Mouse (Mus musculus) liver, embryonic 15.5 days (tissue): ENCODE data around the gene Oxt. TPM values are rescaled to one million over a fixed set of nuclear protein-coding genes. Genes with fewer than 3 reads are reported as not detected.
"Not testable (repeated sequence)": the region's sequence is repeated elsewhere in the genome, so short reads cannot be mapped to it uniquely, and the experiment has no call there.

ENCODE experiments used
- ATAC-seq: fragments of 200-750 bp; cut with Nextera tagmentation; 2 replicates; pipeline ENCODE4 v1.8.0; 2017; ENCODE audit warnings: moderate number of reproducible peaks, mild to moderate bottlenecking, moderate library complexity; ENCODE audit not compliant: insufficient read depth
- H3K27ac ChIP-seq: fragments of 300-500 bp; sonication (generic); replicated peaks from 2 replicates; pipeline ENCODE4 v1.5.1; 2015; ENCODE audit warnings: mild to moderate bottlenecking, inconsistent platforms
- H3K27me3 ChIP-seq: fragments of 300-500 bp; sonication (generic); 2 replicates; pipeline ENCODE4 v1.6.1; 2015; ENCODE audit warnings: mild to moderate bottlenecking, inconsistent platforms
- H3K36me3 ChIP-seq: fragments of 300-500 bp; sonication (generic); replicated peaks from 2 replicates; pipeline ENCODE4 v1.6.1; 2015; ENCODE audit warnings: moderate library complexity, mild to moderate bottlenecking, inconsistent platforms
- H3K4me1 ChIP-seq: fragments of 300-500 bp; sonication (generic); replicated peaks from 2 replicates; pipeline ENCODE4 v1.6.1; 2015; ENCODE audit warnings: inconsistent platforms
- H3K4me2 ChIP-seq: fragments of 300-500 bp; sonication (generic); 2 replicates; pipeline ENCODE4 v1.6.1; 2015; ENCODE audit warnings: moderate library complexity, mild to moderate bottlenecking, inconsistent platforms
- H3K4me3 ChIP-seq: fragments of 300-500 bp; sonication (generic); replicated peaks from 2 replicates; pipeline ENCODE4 v1.5.1; 2015; ENCODE audit warnings: mild to moderate bottlenecking, inconsistent platforms
- H3K9ac ChIP-seq: fragments of 300-500 bp; sonication (generic); 2 replicates; pipeline ENCODE4 v1.6.1; 2015; ENCODE audit warnings: moderate library complexity, mild to moderate bottlenecking, inconsistent platforms
- H3K9me3 ChIP-seq: fragments of 300-500 bp; sonication (generic); replicated peaks from 2 replicates; pipeline ENCODE4 v1.6.1; 2016; ENCODE audit warnings: inconsistent platforms
- WGBS: fragments of 180-500 bp; shearing (Covaris S2); methylation state at CpG from one replicate; pipeline ENCODE4 v1.1.7; 2015; ENCODE audit warnings: mixed read lengths; ENCODE audit not compliant: insufficient replicate concordance; 5-methylcytosine and 5-hydroxymethylcytosine counted together
- polyA plus RNA-seq: library from polyadenylated mRNA; unstranded; fragments of >200 nt; fragmentation: Nextera tagmentation; extraction: Ambion mirVana; gene quantifications from 2 replicates; pipeline ENCODE4 v1.2.1, GENCODE M21; 2015

Oxt gene
- polyA plus RNA-seq, 1 experiment from 2014 or later, result not detected

DNA sequence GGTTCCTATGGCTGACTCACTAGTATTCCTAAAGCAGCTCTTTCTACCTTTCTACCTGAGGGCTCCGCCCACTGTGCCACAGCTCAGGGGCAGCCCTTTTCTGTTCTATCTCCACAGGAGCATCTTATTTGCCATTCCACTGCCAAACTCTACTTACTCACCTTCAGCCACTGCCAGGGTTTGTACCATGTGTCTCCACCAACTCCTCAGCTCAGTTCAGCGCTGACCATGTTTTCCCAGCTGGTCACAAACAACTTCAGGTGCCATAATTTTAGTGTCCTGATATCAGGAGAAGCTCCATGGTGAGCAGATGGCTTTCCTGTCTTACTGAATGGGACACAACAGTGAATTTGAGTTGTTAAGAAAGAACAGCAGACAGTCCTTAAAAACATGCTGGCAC is 18.5 kb upstream of the Oxt start:
- Histone ChIP-seq H3K36me3 (peaks cover 29% of the 10 kb centered on the region), H3K4me1 (peaks cover under 1% of the 10 kb centered on the region; the same call in 1 of the 2 replicates), H3K27me3 (no peaks in the 10 kb centered on the region), H3K4me3 (no peak overlapping the region), H3K27ac (no peak overlapping the region), H3K9ac (no peak overlapping the region), H3K4me2 (no peak overlapping the region), H3K9me3 (no peaks in the 10 kb centered on the region)
- WGBS, result 85% methylated on average over 2 of the region's 2 CpGs
- ATAC-seq, result no peak

GRCm38 (mm10) chr2:130558015-130558414 is 18.0 kb upstream of the Oxt start:
- WGBS, result 62% methylated on average over 2 of the region's 2 CpGs
- H3K4me2 ChIP-seq, result no peak overlapping the region

DNA sequence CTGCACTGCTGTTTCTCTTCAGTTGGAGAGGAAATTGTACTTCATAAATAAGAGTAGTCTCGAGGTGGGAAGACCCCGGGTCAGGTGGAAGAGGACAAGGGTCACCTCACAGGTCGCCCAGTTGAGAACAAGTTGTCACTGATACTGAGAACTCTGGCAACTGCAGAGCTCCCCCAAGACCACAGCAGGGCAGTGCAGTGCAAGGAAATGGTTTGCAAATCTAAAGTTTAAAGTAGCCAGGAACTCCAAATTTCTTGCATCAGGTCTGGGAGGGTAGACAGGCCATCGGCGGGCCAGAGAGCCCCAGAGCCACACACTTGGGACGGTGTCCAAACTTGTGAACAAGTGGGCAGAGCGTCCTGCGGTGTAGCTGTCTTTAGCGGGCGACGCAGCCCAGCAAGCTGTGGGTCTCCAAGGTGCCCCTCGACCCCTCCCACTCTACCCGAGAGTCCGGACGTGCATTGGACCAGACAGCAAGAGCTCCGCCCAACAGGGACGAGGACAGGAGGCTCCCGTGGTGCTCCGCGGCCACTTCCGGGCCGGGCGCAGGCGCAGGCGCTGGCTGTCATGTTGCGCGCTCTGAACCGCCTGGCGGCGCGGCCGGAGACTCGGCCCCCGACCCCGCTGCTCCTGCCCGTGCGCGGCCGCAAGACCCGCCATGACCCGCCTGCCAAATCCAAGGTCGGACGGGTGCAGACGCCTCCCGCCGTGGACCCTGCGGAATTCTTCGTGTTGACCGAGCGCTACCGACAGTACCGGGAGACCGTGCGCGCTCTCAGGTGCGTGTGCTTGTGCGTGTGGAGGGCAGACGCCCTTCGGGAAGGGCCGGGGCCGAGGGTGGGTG is 12.5 kb upstream of the Oxt start, which contains the start of gene Mrps26:
Gene Mrps26 (plus strand): TSS at position 531 of the 844 bp plus-strand sequence.
- Histone ChIP-seq H3K27ac (peak within 1 kb of the TSS; percentile 63), H3K27me3 (no peaks in the 10 kb centered on the region), H3K9me3 (no peaks in the 10 kb centered on the region), H3K36me3 (peaks cover 19% of the 10 kb centered on the region), H3K4me3 (peak within 1 kb of the TSS; percentile 86), H3K4me1 (peaks cover 33% of the 10 kb centered on the region), H3K4me2 (peak within 1 kb of the TSS; percentile 92), H3K9ac (peak within 1 kb of the TSS; percentile 82)
- peak; percentile 97 for ATAC-seq
- WGBS, result under 1% methylated on average over 61 of the region's 61 CpGs

More at GRCm38 (mm10) chr2:130558015-130558414, 18.0 kb upstream of the Oxt start:
- H3K36me3 ChIP-seq, result peaks cover 23% of the 10 kb centered on the region
- peaks cover 6% of the 10 kb centered on the region for H3K4me1 ChIP-seq
- no peak overlapping the region for H3K27ac ChIP-seq
- no peak overlapping the region for H3K9ac ChIP-seq
- H3K9me3 ChIP-seq, result no peaks in the 10 kb centered on the region
- ATAC-seq, result no peak
- H3K27me3 ChIP-seq, result no peaks in the 10 kb centered on the region
- H3K4me3 ChIP-seq, result no peak overlapping the region

DNA sequence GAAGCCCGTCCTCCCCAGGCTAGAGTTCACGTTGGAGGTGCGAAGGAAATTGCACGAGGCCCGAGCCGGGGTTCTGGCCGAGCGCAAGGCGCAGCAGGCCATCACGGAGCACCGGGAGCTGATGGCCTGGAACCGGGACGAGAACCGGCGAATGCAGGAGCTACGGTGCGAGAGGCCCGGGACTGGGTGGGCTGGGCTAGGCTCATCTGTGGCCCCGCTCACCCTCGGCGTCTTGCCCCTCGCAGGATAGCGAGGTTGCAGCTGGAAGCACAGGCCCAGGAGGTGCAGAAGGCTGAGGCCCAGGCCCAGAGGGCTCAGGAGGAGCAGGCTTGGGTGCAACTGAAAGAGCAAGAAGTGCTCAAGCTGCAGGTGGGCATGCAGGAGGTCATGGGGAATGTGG is 11.9 kb upstream of the Oxt start:
- Histone ChIP-seq H3K4me3 (peak overlapping the region; percentile 86), H3K9ac (peak overlapping the region; percentile 82), H3K27me3 (no peaks in the 10 kb centered on the region), H3K27ac (no peak overlapping the region; the same call in 1 of the 2 replicates), H3K36me3 (peaks cover 19% of the 10 kb centered on the region), H3K4me2 (peak overlapping the region; percentile 92), H3K4me1 (peaks cover 33% of the 10 kb centered on the region), H3K9me3 (no peaks in the 10 kb centered on the region)
- WGBS, result under 1% methylated on average over 23 of the region's 23 CpGs
- ATAC-seq, result no peak; the same call in 1 of the 2 replicates

- WGBS, result 79% methylated on average over 8 of the region's 8 CpGs
- peak overlapping the region; percentile 92 for H3K4me2 ChIP-seq
- ATAC-seq, result no peak
- no peak overlapping the region for H3K27ac ChIP-seq
- no peaks in the 10 kb centered on the region for H3K27me3 ChIP-seq
- H3K36me3 ChIP-seq, result peaks cover 19% of the 10 kb centered on the region
- no peak overlapping the region for H3K9ac ChIP-seq
- peak overlapping the region; percentile 86; the same call in 1 of the 2 replicates for H3K4me3 ChIP-seq
- H3K9me3 ChIP-seq, result no peaks in the 10 kb centered on the region
- peaks cover 33% of the 10 kb centered on the region for H3K4me1 ChIP-seq
Measured at GRCm38 (mm10) chr2:130564983-130565382, 11.0 kb upstream of the Oxt start.

DNA sequence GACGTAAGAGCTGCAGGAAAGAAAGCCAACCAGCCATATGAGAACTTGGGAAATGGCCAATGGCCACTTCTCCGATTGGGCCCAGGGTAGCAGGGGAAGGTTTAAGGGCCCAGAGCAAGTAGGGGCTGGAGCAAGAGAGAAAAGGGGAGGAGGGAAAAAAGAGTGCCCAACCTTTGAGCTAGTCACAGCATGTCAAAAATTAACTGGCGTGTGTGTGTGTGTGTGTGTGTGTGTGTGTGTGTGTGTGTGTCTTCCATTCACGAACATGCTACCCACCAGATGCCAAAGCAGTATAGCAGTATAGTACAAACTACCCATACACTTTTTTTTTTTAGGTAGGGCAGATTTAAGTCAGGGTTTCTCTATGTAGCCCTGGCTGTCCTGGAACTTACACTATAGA is 7.1 kb upstream of the Oxt start:
- Histone ChIP-seq H3K4me3 (no peak overlapping the region), H3K4me1 (peaks cover 18% of the 10 kb centered on the region), H3K27ac (no peak overlapping the region), H3K9ac (no peak overlapping the region), H3K9me3 (no peaks in the 10 kb centered on the region), H3K4me2 (no peak overlapping the region), H3K27me3 (0 out of 2 replicates have a peak, but pooled peaks cover 7% of the 10 kb centered on the region), H3K36me3 (peaks cover 19% of the 10 kb centered on the region)
- ATAC-seq, result no peak
- 64% methylated on average over 4 of the region's 4 CpGs for WGBS

- Histone ChIP-seq H3K36me3 (peaks cover 19% of the 10 kb centered on the region), H3K4me1 (peaks cover 8% of the 10 kb centered on the region), H3K27ac (no peak overlapping the region), H3K4me2 (no peak overlapping the region), H3K4me3 (no peak overlapping the region), H3K9me3 (no peaks in the 10 kb centered on the region), H3K9ac (no peak overlapping the region), H3K27me3 (peaks cover 13% of the 10 kb centered on the region)
- ATAC-seq, result no peak
Measured at GRCm38 (mm10) chr2:130569926-130570325, 6.0 kb upstream of the Oxt start.

DNA sequence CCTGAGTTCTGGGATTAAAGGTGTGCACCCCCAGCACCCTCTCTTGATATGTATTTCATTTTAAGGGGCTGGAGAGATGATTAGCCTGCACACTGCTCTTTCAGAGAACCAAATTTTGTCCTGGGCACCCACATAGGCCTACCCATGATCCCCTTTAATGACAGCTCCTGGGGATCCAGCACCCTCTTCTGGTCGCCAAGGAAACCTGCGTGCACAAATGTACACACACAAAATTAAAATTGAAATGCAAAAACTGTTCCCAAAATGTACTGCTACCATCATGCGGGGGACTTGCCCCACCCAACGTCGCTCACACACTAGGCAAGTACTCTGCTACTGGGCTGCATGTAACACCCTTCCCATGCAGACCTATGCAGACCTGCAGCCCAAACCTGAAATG is 1.0 kb upstream of the Oxt start:
- Histone ChIP-seq H3K4me2 (no peak overlapping the region), H3K27ac (no peak overlapping the region), H3K36me3 (no peaks in the 10 kb centered on the region), H3K9me3 (no peaks in the 10 kb centered on the region), H3K9ac (no peak overlapping the region), H3K27me3 (peaks cover 63% of the 10 kb centered on the region), H3K4me3 (no peak overlapping the region), H3K4me1 (peaks cover 11% of the 10 kb centered on the region)
- no peak for ATAC-seq
- WGBS, result 69% methylated on average over 5 of the region's 5 CpGs

DNA sequence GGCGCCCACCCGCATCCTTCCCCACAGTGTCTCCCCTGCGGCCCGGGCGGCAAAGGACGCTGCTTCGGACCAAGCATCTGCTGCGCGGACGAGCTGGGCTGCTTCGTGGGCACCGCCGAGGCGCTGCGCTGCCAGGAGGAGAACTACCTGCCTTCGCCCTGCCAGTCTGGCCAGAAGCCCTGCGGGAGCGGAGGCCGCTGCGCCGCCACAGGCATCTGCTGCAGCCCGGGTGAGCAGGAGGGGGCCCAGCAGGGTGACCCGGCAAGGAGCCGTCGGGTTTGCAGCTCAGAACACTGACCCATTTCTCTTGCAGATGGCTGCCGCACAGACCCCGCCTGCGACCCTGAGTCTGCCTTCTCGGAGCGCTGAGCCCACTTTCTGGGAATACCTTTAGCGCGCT is 591 bp downstream of the Oxt start:
- not testable (repeated sequence) for H3K36me3 ChIP-seq, H3K9ac ChIP-seq, H3K27ac ChIP-seq, ATAC-seq, H3K9me3 ChIP-seq
- Histone ChIP-seq H3K27me3 (peaks cover 79% of the 10 kb centered on the region), H3K4me3 (peak overlapping the region; percentile 6; the same call in 1 of the 2 replicates), H3K4me1 (peaks cover 15% of the 10 kb centered on the region), H3K4me2 (peak overlapping the region; percentile 46)
- 6% methylated on average over 32 of the region's 32 CpGs for WGBS

GRCm38 (mm10) chr2:130577021-130577420 is 1.0 kb downstream of the Oxt start:
- no peaks in the 10 kb centered on the region for H3K9me3 ChIP-seq
- peaks cover 15% of the 10 kb centered on the region for H3K4me1 ChIP-seq
- peak overlapping the region; percentile 46 for H3K4me2 ChIP-seq
- 8% methylated on average over 9 of the region's 9 CpGs for WGBS
- H3K9ac ChIP-seq, result no peak overlapping the region
- H3K4me3 ChIP-seq, result peak overlapping the region; percentile 6; the same call in 1 of the 2 replicates
- no peak overlapping the region for H3K27ac ChIP-seq
- H3K27me3 ChIP-seq, result peaks cover 84% of the 10 kb centered on the region
- no peak for ATAC-seq
- H3K36me3 ChIP-seq, result no peaks in the 10 kb centered on the region

GRCm38 (mm10) chr2:130577632-130578031 is 1.7 kb downstream of the Oxt start:
- WGBS, result 5% methylated on average over 12 of the region's 12 CpGs
- peaks cover 90% of the 10 kb centered on the region for H3K27me3 ChIP-seq
- ATAC-seq, result peak; percentile 33; the same call in 1 of the 2 replicates
- H3K27ac ChIP-seq, result no peak overlapping the region
- H3K4me3 ChIP-seq, result peak overlapping the region; percentile 6; the same call in 1 of the 2 replicates
- H3K4me2 ChIP-seq, result peak overlapping the region; percentile 46
- no peak overlapping the region for H3K9ac ChIP-seq
- H3K9me3 ChIP-seq, result no peaks in the 10 kb centered on the region
- no peaks in the 10 kb centered on the region for H3K36me3 ChIP-seq
- H3K4me1 ChIP-seq, result peaks cover 15% of the 10 kb centered on the region
